Mouse (Mus musculus): ENCODE data around the gene Glyctk. TPM values are rescaled to one million over a fixed set of nuclear protein-coding genes. Genes with fewer than 3 reads are reported as not detected.

Gene Glyctk
- polyA plus RNA-seq, 1 experiment from 2014 or later, result 8.0 TPM

DNA sequence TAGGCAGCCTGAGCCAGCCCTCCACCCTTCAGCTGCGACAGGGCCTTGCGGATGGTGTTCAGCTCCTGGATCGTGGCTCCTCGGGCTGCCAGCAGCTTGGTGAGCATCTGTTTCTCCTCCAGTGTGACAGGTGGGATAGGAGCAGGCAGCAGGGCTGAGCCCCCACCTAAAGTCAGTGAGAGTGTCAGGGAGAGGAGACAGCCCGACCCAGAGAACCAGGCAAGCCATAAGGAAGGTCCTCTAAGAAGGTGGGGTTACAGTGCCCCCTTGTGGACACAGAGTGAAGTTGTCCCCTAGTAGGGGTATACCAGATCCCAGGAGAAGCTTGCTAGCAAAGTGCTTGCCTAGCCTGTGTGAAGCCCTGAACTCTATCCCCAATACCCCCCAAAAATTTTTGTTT is 1.5 kb downstream of the Glyctk start:
- H3K4me1 ChIP-seq, result peaks cover 51% of the 10 kb centered on the region
- peaks cover 38% of the 10 kb centered on the region for H3K36me3 ChIP-seq (replicated peaks)
- H3K4me3 ChIP-seq, result no peak overlapping the region
- no peaks in the 10 kb centered on the region for H3K27me3 ChIP-seq (ENCODE audit: poor library complexity, severe bottlenecking)
- H3K9me3 ChIP-seq, result no peaks in the 10 kb centered on the region
- peak; percentile 82 for DNase-seq (ENCODE audit: extremely low spot score, low spot score)
- H3K27ac ChIP-seq, result peak overlapping the region; percentile 72
- WGBS, result 54% methylated on average over 5 of the region's 5 CpGs

DNA sequence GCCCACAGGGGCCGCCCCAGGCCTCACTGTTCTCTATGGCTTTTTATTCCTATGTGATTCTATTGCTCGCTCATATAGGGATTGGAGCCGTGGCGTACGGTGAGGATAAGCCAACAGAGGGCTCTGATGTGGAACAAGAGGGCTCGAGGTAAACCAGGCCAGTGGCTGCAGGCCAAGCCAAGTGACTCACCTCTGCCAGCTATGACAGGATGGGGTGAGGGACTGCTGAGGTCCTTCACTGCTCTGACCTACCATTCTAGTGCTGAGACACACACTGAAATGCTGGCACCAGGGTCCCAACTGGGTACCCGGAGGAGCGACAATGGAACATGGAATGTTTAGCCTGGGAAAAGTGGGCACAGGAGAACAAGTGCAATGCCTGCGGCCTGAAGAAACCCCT is 3.8 kb downstream of the Glyctk start:
- WGBS, result 90% methylated on average over 9 of the region's 9 CpGs
- Histone ChIP-seq H3K27me3 (ENCODE audit: poor library complexity, severe bottlenecking) (peaks cover 15% of the 10 kb centered on the region), H3K4me1 (peaks cover 63% of the 10 kb centered on the region), H3K9me3 (no peaks in the 10 kb centered on the region), H3K36me3 (replicated peaks) (peaks cover 54% of the 10 kb centered on the region), H3K27ac (no peak overlapping the region), H3K4me3 (no peak overlapping the region)
- DNase-seq (ENCODE audit: extremely low spot score, low spot score), result no peak

DNA sequence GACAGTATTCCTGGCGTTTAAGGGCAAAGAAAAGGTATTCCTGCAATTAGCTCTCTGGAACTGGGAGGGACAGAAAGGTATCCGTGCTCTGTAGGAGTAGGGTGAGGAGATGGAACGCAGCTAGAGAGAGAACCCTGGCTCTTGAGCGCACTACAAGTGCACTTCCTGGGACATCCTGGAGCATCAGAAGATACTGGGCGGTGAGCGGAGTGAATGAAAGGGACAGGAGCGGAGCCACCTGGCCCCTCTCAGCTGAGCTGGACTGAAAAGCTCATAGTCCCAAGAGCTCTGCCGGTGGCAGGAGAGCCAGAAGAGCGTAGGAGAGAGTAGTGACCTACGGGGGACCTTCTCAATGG is 8.6 kb downstream of the Glyctk start:
- DNase-seq (ENCODE audit: extremely low spot score, low spot score), result no peak
- WGBS, result 10% methylated on average over 10 of the region's 10 CpGs

DNA sequence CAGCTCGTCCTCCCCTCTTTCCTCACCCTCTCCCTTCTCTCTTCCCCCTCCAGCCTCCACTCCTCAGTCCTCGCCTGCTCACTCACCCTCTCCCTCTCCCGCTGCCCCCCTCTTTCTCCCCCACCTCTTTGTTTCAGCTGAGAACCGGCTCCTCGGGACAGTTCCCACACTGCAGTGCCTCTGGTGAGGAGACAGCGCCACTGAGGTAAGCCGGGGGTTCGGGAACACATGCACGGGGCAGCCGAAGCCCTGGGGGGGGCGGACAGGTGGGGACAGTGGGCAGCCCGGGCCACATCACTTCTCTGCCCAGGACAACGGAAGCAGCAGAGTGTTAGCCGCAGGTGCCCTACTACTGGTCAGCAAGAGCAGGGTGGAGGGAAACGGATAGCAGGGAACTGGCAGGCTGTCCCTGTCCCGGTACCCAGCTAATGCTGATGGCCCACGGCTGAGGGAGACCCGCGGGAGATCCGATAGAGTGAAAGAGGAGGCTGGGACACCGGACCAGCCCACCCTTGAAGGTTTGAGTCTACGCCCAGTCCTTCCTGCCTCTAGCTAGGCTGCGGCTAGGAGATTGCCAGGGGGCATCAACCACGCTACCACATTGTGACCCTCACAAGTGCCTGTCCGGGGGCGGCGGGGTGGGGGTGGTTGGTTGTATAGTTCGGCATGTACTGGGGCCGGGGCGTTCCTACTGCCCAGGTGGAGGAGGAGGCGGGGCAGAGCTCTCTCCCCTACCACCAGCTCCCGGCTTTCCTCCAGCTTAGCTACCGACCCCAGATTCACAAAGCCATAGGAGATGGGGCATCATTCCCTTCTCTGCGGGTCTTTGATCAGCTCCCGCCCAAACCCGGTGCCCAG is 9.2 kb downstream of the Glyctk start:
- DNase-seq (ENCODE audit: extremely low spot score, low spot score), result peak; percentile 72
- whole genome bisulfite sequencing, result 1% methylated on average over 36 of the region's 36 CpGs
- peaks cover 48% of the 10 kb centered on the region for H3K27me3 ChIP-seq (ENCODE audit: poor library complexity, severe bottlenecking)

More for the DNA sequence above, 8.6 kb downstream of the Glyctk start:
- Histone ChIP-seq H3K27ac (peak overlapping the region; percentile 95), H3K4me3 (peak overlapping the region; percentile 64), H3K27me3 (ENCODE audit: poor library complexity, severe bottlenecking) (peaks cover 48% of the 10 kb centered on the region), H3K4me1 (peaks cover 57% of the 10 kb centered on the region), H3K36me3 (replicated peaks) (peaks cover 45% of the 10 kb centered on the region), H3K9me3 (no peaks in the 10 kb centered on the region)

DNA sequence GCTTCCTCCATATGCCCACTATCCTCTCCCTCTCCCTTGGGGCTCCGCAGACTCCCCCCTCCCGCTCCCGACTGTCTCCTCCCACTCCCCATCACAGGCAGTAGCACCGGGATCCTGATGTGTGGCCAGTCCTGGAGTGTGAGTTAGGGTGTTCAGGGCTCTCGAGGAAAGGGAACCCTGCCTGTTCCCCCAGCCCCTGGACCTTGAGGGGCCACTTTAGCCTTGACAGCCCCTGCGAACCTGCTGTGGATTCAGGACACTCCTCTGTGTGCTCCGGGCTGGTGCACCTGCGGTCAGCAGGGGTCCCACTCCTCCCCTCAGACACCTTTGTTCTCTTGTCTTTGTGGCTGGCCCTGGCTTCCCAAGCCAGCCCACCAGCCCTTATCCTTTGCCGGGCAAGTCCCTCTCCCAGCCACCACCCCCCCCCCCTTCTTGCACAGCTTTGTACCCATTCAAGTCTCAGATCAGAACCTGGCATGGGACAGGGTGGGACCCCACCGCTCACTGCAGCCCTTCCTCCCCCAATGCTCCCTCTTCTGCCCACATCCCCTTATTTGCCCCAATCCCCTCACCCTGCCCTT is 10.0 kb downstream of the Glyctk start:
- Histone ChIP-seq H3K4me1 (peaks cover 64% of the 10 kb centered on the region), H3K27me3 (ENCODE audit: poor library complexity, severe bottlenecking) (peaks cover 48% of the 10 kb centered on the region), H3K4me3 (peak overlapping the region; percentile 64), H3K36me3 (replicated peaks) (peaks cover 31% of the 10 kb centered on the region), H3K9me3 (no peaks in the 10 kb centered on the region), H3K27ac (peak overlapping the region; percentile 95)
- 1% methylated on average over 10 of the region's 10 CpGs for WGBS
- DNase-seq (ENCODE audit: extremely low spot score, low spot score), result peak; percentile 67

More for the DNA sequence above, 9.2 kb downstream of the Glyctk start:
- H3K4me1 ChIP-seq, result peaks cover 63% of the 10 kb centered on the region
- H3K4me3 ChIP-seq, result peak overlapping the region; percentile 64
- peak overlapping the region; percentile 95 for H3K27ac ChIP-seq
- H3K9me3 ChIP-seq, result no peaks in the 10 kb centered on the region
- H3K36me3 ChIP-seq (replicated peaks), result peaks cover 39% of the 10 kb centered on the region

DNA sequence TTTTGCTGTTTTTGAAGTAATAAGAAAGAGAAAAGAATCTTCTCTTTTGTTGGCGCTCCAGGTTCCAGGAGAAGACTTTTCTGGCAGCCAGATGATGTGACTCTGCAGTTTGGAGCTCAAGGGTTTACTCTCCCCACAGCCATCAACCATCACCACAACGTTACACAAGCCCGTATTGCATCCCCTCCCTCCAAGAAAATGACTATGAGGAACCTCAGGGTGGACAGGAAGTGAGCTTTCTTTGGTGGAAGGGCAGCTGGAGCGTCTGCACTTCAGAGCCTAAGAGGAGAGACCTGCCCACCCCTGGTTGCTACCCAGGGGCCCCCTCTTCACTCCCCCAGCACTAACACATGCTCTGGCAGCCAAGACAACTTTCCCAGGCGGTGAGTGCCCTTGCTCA is 10.7 kb downstream of the Glyctk start:
- H3K36me3 ChIP-seq (replicated peaks), result peaks cover 24% of the 10 kb centered on the region
- peak overlapping the region; percentile 95 for H3K27ac ChIP-seq
- H3K27me3 ChIP-seq (ENCODE audit: poor library complexity, severe bottlenecking), result peaks cover 51% of the 10 kb centered on the region
- DNase-seq (ENCODE audit: extremely low spot score, low spot score), result no peak
- peaks cover 64% of the 10 kb centered on the region for H3K4me1 ChIP-seq
- no peaks in the 10 kb centered on the region for H3K9me3 ChIP-seq
- H3K4me3 ChIP-seq, result peak overlapping the region; percentile 64
- WGBS, result 29% methylated on average over 5 of the region's 5 CpGs

DNA sequence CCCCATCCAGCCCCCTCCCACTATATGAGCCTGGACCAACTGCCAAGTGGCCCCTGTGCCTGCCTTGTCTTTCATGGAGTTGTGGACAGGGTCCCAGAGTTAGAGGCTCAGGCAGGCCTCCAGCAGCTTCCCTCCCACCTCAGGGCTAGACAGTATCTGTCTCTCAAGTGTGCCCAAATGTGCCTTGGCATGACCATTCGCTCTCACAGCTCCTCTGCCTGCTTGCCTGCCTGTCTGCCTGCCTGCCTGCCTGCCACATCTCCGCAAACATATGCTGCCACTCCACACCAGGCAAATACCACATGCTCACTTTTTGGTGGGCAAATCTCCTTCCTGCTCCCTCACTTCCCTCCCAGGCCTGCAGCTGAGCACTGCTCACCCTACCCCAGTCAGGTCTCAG is 12.4 kb downstream of the Glyctk start:
- DNase-seq (ENCODE audit: extremely low spot score, low spot score), result no peak
- H3K4me3 ChIP-seq, result no peak overlapping the region
- H3K9me3 ChIP-seq, result no peaks in the 10 kb centered on the region
- peaks cover 55% of the 10 kb centered on the region for H3K27me3 ChIP-seq (ENCODE audit: poor library complexity, severe bottlenecking)
- peaks cover 7% of the 10 kb centered on the region for H3K36me3 ChIP-seq (replicated peaks)
- peaks cover 62% of the 10 kb centered on the region for H3K4me1 ChIP-seq
- H3K27ac ChIP-seq, result peak overlapping the region; percentile 20; the same call in 1 of the 2 replicates
- 95% methylated on average over 2 of the region's 2 CpGs for WGBS

DNA sequence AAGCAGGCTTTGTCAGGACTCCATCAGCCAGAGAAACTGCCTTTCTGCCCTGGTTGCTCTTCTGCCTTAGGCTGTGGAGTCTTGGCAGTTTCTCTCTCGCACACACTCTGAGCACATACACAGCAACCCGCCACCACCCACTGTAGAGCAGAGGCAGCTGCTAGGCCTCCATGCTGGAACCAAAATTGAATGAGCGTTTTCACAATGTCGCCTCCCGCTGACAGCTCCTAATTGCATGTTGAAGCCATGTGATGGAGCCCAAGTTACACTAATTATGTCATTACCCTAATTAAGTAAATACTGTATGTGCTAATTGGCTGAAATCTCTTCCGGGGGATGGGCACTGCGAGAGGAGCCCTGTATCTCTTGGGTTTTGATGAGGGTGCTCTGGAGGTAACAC is 13.8 kb downstream of the Glyctk start:
- Histone ChIP-seq H3K36me3 (replicated peaks) (no peaks in the 10 kb centered on the region), H3K27ac (peak overlapping the region; percentile 30; the same call in 1 of the 2 replicates), H3K4me1 (peaks cover 62% of the 10 kb centered on the region), H3K4me3 (no peak overlapping the region), H3K27me3 (ENCODE audit: poor library complexity, severe bottlenecking) (peaks cover 41% of the 10 kb centered on the region), H3K9me3 (no peaks in the 10 kb centered on the region)
- no peak for DNase-seq (ENCODE audit: extremely low spot score, low spot score)
- WGBS, result 81% methylated on average over 7 of the region's 7 CpGs

DNA sequence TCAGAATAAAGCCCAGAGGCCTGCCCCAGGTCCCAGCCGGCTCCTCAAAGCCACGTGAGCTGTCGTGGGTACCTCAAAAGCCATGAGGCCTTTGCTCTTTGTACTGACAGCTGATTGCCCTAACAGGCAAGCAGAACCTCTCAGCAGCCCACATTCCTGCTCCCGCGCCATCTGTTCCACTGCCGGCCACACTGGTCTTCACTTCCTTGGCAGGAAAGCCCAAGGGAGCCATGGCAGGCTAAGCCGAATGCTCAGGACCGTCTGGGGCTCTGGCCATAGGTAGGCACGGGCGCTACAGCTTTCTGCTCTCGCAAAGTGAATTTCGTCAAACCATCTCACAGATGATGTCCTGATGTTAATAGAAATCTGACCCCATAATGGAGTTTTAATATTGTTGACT is 16.0 kb downstream of the Glyctk start:
- H3K4me3 ChIP-seq, result no peak overlapping the region
- H3K9me3 ChIP-seq, result no peaks in the 10 kb centered on the region
- WGBS, result 90% methylated on average over 12 of the region's 12 CpGs
- peaks cover 58% of the 10 kb centered on the region for H3K4me1 ChIP-seq
- H3K27ac ChIP-seq, result peak overlapping the region; percentile 58
- peaks cover 24% of the 10 kb centered on the region for H3K27me3 ChIP-seq (ENCODE audit: poor library complexity, severe bottlenecking)
- no peaks in the 10 kb centered on the region for H3K36me3 ChIP-seq (replicated peaks)
- no peak for DNase-seq (ENCODE audit: extremely low spot score, low spot score)

DNA sequence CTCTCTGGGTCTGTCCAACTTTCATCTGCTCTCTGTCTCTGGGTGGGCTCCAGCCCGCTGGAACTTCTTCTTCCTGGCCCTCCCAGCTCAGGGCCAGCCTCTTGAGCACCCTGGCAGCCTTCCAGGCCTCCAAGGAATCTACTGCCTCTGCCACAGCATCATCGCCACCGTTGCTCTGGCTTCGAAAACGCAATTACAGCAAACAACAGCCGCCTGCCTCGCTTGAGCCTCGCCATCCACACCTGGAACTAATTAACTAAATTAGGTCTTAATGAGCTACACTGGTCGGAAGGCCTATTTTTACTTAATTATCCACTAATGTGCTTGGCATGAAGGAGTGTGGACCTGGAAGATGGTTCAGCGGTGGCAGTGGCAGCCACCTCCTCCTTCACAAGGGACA is 18.2 kb downstream of the Glyctk start:
- 45% methylated on average over 10 of the region's 10 CpGs for WGBS
- Histone ChIP-seq H3K9me3 (no peaks in the 10 kb centered on the region), H3K36me3 (replicated peaks) (no peaks in the 10 kb centered on the region), H3K27me3 (ENCODE audit: poor library complexity, severe bottlenecking) (peaks cover 13% of the 10 kb centered on the region; the same call in 1 of the 2 replicates), H3K4me3 (no peak overlapping the region), H3K27ac (peak overlapping the region; percentile 5), H3K4me1 (peaks cover 55% of the 10 kb centered on the region)
- DNase-seq (ENCODE audit: extremely low spot score, low spot score), result no peak

DNA sequence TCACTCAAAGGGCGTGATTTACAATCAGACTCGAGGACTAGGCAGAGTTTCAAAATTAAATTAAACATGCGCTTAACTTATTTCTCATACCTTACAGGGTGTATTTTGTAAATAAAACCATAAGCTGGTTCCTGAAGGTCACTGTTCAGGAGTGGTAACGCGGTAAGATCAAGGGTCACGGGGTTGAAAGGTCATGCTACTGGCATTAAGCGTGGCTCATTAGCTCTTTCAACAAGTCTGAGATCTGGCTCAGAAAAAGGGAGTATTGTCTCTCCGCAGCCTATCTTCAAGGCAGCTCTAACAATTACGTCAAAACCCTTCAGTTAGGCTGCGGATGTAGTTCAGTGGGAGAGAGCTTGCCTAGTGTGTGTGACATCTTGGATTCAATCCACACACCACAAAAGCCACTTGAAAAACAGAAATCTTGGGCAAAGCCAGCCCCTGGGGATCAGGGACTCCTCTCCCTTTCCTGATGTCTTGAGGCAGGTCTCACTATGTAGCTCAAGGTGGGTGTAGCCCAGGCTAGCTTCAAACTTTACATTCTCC is 20.2 kb downstream of the Glyctk start:
- H3K4me3 ChIP-seq, result no peak overlapping the region
- H3K9me3 ChIP-seq, result no peaks in the 10 kb centered on the region
- peaks cover 13% of the 10 kb centered on the region; the same call in 1 of the 2 replicates for H3K27me3 ChIP-seq (ENCODE audit: poor library complexity, severe bottlenecking)
- no peak overlapping the region for H3K27ac ChIP-seq
- WGBS, result 37% methylated on average over 10 of the region's 10 CpGs
- H3K4me1 ChIP-seq, result peaks cover 45% of the 10 kb centered on the region
- DNase-seq (ENCODE audit: extremely low spot score, low spot score), result no peak
- no peaks in the 10 kb centered on the region for H3K36me3 ChIP-seq (replicated peaks)

DNA sequence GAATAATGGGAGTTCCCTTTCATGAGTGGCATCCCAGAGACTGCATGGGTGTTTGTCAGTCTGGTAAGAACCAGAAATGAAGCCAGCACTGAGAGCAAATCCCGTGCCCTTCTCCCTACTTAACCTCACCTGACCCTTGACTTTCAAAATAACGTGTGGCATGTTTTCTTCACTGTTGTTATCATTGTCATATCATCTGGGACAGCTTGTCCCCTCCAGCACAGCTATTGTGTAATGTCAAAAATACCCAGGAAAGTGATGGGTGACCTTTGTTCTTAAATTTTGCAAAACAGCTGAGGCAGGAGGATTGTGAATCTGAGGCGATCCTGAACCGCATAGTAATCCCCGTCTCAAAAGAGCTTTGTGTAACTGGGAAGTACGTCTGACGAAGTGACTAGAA is 27.7 kb downstream of the Glyctk start:
- DNase-seq (ENCODE audit: extremely low spot score, low spot score), result no peak
- Histone ChIP-seq H3K4me3 (no peak overlapping the region), H3K27me3 (ENCODE audit: poor library complexity, severe bottlenecking) (no peaks in the 10 kb centered on the region), H3K36me3 (replicated peaks) (no peaks in the 10 kb centered on the region), H3K4me1 (peaks cover 36% of the 10 kb centered on the region), H3K27ac (0 out of 2 replicates have a peak overlapping the region, but pooled peaks have one; percentile 48), H3K9me3 (no peaks in the 10 kb centered on the region)
- WGBS, result 85% methylated on average over 7 of the region's 7 CpGs

DNA sequence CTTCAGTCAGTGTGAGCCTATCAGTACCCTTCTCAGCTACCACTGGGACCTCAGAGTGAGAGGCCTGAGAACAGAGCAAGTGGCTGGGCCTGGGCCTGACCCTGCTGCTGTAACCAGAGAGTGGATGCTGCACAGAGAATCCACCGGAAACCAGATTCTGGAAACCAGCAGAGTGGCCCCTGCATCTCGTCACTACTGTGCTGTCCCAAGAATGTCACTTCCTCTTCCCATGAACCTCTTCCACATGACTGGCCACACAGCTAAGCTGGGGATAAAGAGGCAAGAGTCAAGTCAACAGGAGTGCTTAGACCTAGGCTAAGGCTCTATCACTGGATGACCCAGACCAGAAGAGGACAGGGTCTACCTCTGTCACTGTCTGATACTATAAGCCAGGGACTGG is 28.9 kb downstream of the Glyctk start:
- WGBS, result 80% methylated on average over 2 of the region's 2 CpGs
- H3K27ac ChIP-seq, result peak overlapping the region; percentile 94
- H3K27me3 ChIP-seq (ENCODE audit: poor library complexity, severe bottlenecking), result no peaks in the 10 kb centered on the region
- no peak for DNase-seq (ENCODE audit: extremely low spot score, low spot score)
- H3K9me3 ChIP-seq, result no peaks in the 10 kb centered on the region
- no peaks in the 10 kb centered on the region for H3K36me3 ChIP-seq (replicated peaks)
- no peak overlapping the region for H3K4me3 ChIP-seq
- H3K4me1 ChIP-seq, result peaks cover 36% of the 10 kb centered on the region
